Mouse (Mus musculus): ENCODE measurements around the gene Mybpc3. TPM values are rescaled to one million over a fixed set of nuclear protein-coding genes. Genes with fewer than 3 reads are reported as not detected.

Gene Mybpc3
- polyA plus RNA-seq (2015; fragmentation: Nextera tagmentation; extraction: Ambion mirVana): 4.7 and 6.5 TPM in 2 replicates

- no peak for DNase-seq (ENCODE audit: low spot score)
- no peak within 1 kb of the TSS for H3K27ac ChIP-seq (ENCODE audit: low read length)
Measured at GRCm38 (mm10) chr2:91117585-91118275, at the start of gene Mybpc3. Gene Mybpc3 (plus strand): TSS chr2:91118144.

GRCm38 (mm10) chr2:91068162-91068871 is 49.6 kb upstream of the Mybpc3 start:
- DNase-seq (ENCODE audit: low spot score): no peak
- Histone ChIP-seq H3K4me1 (ENCODE audit: insufficient read depth, low read depth, low read length) (peaks cover 9% of the 10 kb centered on the region), H3K9me3 (ENCODE audit: low read length) (no peaks in the 10 kb centered on the region), H3K4me3 (ENCODE audit: low read depth, low read length) (no peak overlapping the region), H3K4me2 (replicated peaks; ENCODE audit: low read depth, low read length) (peak overlapping the region; percentile 77; the same call in 1 of the 2 replicates), H3K9ac (replicated peaks; ENCODE audit: low read depth) (no peak overlapping the region), H3K27ac (ENCODE audit: low read length) (no peak overlapping the region), H3K36me3 (ENCODE audit: insufficient read depth, low read length) (0 out of 2 replicates have a peak, but pooled peaks cover 5% of the 10 kb centered on the region), H3K27me3 (replicated peaks; ENCODE audit: insufficient read depth, low read length) (no peaks in the 10 kb centered on the region)
- ATAC-seq: no peak
- WGBS: 65% methylated on average over 13 of the region's 13 CpGs
- TF ChIP-seq CTCF (IDR thresholded peaks at IDR 0.05) (no peak), EP300 (IDR thresholded peaks at IDR 0.05) (no peak)

More at GRCm38 (mm10) chr2:91117585-91118275, at the start of gene Mybpc3:
- TF ChIP-seq EP300 (IDR thresholded peaks at IDR 0.05) (no peak), CTCF (IDR thresholded peaks at IDR 0.05) (no peak)
- ATAC-seq: no peak
- H3K4me1 ChIP-seq (ENCODE audit: insufficient read depth, low read depth, low read length): no peaks in the 10 kb centered on the region
- WGBS: 71% methylated on average over 11 of the region's 11 CpGs
- no peaks in the 10 kb centered on the region for H3K27me3 ChIP-seq (replicated peaks; ENCODE audit: insufficient read depth, low read length)
- no peaks in the 10 kb centered on the region for H3K36me3 ChIP-seq (ENCODE audit: insufficient read depth, low read length)
- no peak within 1 kb of the TSS for H3K9ac ChIP-seq (replicated peaks; ENCODE audit: low read depth)
- H3K4me3 ChIP-seq (ENCODE audit: low read depth, low read length): no peak within 1 kb of the TSS
- no peak within 1 kb of the TSS for H3K4me2 ChIP-seq (replicated peaks; ENCODE audit: low read depth, low read length)
- H3K9me3 ChIP-seq (ENCODE audit: low read length): no peaks in the 10 kb centered on the region

- no peaks in the 10 kb centered on the region for H3K9me3 ChIP-seq (ENCODE audit: low read length)
- no peaks in the 10 kb centered on the region for H3K27me3 ChIP-seq (replicated peaks; ENCODE audit: insufficient read depth, low read length)
- H3K9ac ChIP-seq (replicated peaks; ENCODE audit: low read depth): no peak overlapping the region
- H3K4me3 ChIP-seq (ENCODE audit: low read depth, low read length): 0 out of 2 replicates have a peak overlapping the region, but pooled peaks have one; percentile 53
- peak overlapping the region; percentile 77 for H3K4me2 ChIP-seq (replicated peaks; ENCODE audit: low read depth, low read length)
- TF ChIP-seq CTCF (IDR thresholded peaks at IDR 0.05): no peak
- TF ChIP-seq EP300 (IDR thresholded peaks at IDR 0.05): no peak
- H3K27ac ChIP-seq (ENCODE audit: low read length): no peak overlapping the region
- ATAC-seq (no peak), DNase-seq (ENCODE audit: low spot score) (peak; percentile 31)
- 0 out of 2 replicates have a peak, but pooled peaks cover 3% of the 10 kb centered on the region for H3K36me3 ChIP-seq (ENCODE audit: insufficient read depth, low read length)
- H3K4me1 ChIP-seq (ENCODE audit: insufficient read depth, low read depth, low read length): peaks cover 9% of the 10 kb centered on the region
- 47% methylated on average over 6 of the region's 6 CpGs for WGBS
Measured at GRCm38 (mm10) chr2:91068872-91069165, 49.1 kb upstream of the Mybpc3 start.

- H3K27ac ChIP-seq (ENCODE audit: low read length): peak overlapping the region; percentile 87
- no peaks in the 10 kb centered on the region for H3K9me3 ChIP-seq (ENCODE audit: low read length)
- TF ChIP-seq CTCF (IDR thresholded peaks at IDR 0.05) (no peak), EP300 (IDR thresholded peaks at IDR 0.05) (no peak)
- H3K9ac ChIP-seq (replicated peaks; ENCODE audit: low read depth): peak overlapping the region; percentile 51
- H3K27me3 ChIP-seq (replicated peaks; ENCODE audit: insufficient read depth, low read length): no peaks in the 10 kb centered on the region
- 5% methylated on average over 14 of the region's 14 CpGs for WGBS
- peaks cover 9% of the 10 kb centered on the region for H3K4me1 ChIP-seq (ENCODE audit: insufficient read depth, low read depth, low read length)
- H3K4me2 ChIP-seq (replicated peaks; ENCODE audit: low read depth, low read length): peak overlapping the region; percentile 77
- DNase-seq (ENCODE audit: low spot score): peak; percentile 66
- no peak for ATAC-seq
- no peaks in the 10 kb centered on the region for H3K36me3 ChIP-seq (ENCODE audit: insufficient read depth, low read length)
- peak overlapping the region; percentile 53 for H3K4me3 ChIP-seq (ENCODE audit: low read depth, low read length)
Measured at GRCm38 (mm10) chr2:91069306-91070000, 48.5 kb upstream of the Mybpc3 start.

- WGBS: under 1% methylated on average over 41 of the region's 69 CpGs
- Histone ChIP-seq H3K9ac (replicated peaks; ENCODE audit: low read depth) (peak within 1 kb of the TSS; percentile 51), H3K27ac (ENCODE audit: low read length) (peak within 1 kb of the TSS; percentile 87), H3K27me3 (replicated peaks; ENCODE audit: insufficient read depth, low read length) (no peaks in the 10 kb centered on the region), H3K4me1 (ENCODE audit: insufficient read depth, low read depth, low read length) (peaks cover 9% of the 10 kb centered on the region), H3K4me2 (replicated peaks; ENCODE audit: low read depth, low read length) (peak within 1 kb of the TSS; percentile 77), H3K4me3 (ENCODE audit: low read depth, low read length) (peak within 1 kb of the TSS; percentile 53), H3K36me3 (ENCODE audit: insufficient read depth, low read length) (no peaks in the 10 kb centered on the region), H3K9me3 (ENCODE audit: low read length) (no peaks in the 10 kb centered on the region)
- TF ChIP-seq CTCF (IDR thresholded peaks at IDR 0.05) (peak; percentile 100), EP300 (IDR thresholded peaks at IDR 0.05) (peak; percentile 66)
- DNase-seq (ENCODE audit: low spot score) (peak; percentile 97), ATAC-seq (peak; percentile 96)
Measured at GRCm38 (mm10) chr2:91070076-91070800, 47.7 kb upstream of the Mybpc3 start, which contains the start of gene Slc39a13. Gene Slc39a13 (minus strand): TSS chr2:91070417.

Data from lung, postnatal 0 days (tissue).